Mouse (Mus musculus) thymus, postnatal 14 days (tissue): ENCODE results near the gene Rrnad1.

Experiments
- DNase-seq: peaks from one replicate; pipeline ENCODE4 v3.0.0; 2021

The Rrnad1 gene

DNA sequence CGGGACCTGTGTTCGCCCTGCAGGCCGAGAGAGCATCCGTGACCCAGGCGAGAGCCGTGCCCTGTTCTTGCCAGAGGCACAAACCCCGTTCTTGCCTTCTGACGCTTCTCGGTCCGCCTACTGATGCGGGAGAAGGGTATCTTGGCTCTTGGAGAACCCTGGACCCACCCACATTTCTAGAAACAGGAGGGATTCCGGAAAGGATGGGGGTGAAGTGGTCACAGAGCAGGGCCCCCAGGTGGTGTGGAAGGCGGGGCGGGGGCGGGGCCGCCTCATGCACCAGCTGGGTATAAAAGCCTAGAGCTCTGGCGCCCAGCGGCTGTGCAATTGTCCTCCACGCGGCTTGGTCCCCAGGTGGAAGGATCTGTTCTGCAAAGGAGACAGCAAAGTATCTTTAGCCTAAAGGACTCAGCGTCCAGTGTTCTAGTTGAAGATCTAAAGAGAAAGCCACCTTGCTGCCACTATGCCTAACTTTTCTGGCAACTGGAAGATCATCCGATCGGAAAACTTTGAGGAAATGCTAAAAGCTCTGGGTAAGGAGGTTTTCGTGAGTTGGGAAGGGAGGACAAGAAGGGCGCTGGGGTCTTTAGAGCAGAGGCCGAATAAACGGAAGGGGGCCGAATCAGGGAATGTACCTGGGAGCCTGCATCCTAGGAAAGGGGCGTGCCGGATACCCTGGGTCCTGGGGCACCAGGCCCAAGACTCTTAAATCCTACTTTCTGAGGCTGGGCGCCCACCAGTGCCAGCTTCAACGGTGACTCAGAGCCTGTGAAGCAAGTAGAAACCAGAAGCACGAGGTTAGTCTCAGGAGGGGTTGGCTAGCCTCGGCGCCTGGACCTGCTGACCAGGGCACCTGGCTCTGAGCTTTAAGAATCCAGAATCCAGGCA lies 18.1 kb upstream of the Rrnad1 start, which contains the start of gene Crabp2:
TSS of gene Crabp2 (plus strand) at position 289 of the 888 bp plus-strand sequence.
- no peak for DNase-seq

DNA sequence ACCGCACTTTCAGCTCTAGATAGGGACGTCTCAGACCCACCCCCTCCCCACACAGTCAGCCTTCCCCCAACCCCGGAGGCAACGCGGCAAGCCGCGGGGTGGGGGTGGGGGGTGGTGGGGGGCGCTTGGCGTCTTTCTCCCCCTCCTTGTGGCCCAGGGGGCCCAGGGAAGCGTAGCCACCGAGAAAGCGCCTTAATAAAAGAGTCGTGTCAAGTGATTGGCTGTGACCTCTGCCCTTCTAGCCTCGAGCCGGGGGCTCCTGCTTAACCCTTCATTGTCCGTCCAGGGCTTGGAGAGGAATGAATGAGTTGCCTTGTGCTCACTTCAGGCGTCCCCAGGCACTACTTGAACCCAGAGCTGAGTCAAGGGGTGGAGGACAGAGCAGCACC lies 17.3 kb upstream of the Rrnad1 start:
- no peak for DNase-seq

- no peak for DNase-seq
Observed at GRCm38 (mm10) chr3:87947056-87947810, 16.7 kb upstream of the Rrnad1 start.

GRCm38 (mm10) chr3:87946541-87946860 lies 16.0 kb upstream of the Rrnad1 start:
- no peak for DNase-seq

DNA sequence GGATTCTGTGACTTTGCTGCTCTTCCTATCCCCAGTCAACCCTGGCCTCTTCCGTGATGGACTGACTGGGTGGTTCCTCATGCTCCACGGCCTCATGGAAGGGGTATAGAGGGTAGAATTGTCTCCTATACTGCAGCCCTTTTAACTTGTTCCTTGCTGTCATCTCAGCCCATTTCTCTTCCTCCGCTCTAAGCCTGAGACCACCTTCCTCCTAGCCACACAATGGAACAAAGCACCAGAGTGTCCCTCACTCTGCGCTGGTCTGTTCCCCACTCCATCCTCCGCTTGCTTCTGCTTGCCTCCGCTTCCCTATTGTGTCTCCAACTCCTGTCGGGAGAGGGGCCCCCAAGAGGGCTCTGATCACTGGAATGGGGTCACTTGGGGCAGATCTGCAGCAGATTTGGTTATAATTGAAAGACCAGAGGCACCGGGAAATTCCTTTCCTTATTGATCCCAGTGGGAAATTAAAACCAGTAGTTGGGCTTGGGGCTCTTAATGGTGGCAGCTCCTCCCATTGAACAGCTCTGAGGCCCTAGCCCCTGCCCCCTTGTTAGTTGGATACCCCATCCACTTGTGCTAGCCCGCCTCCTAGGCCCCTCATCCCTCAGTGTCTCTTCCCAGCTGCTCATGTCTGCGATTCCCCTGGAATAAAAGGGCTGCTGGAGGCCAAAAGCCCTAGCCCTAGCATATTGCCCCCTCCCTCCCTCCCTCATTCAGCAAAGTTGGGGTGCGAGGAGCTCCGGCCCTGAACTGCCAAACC lies 15.4 kb upstream of the Rrnad1 start:
- DNase-seq = no peak

DNA sequence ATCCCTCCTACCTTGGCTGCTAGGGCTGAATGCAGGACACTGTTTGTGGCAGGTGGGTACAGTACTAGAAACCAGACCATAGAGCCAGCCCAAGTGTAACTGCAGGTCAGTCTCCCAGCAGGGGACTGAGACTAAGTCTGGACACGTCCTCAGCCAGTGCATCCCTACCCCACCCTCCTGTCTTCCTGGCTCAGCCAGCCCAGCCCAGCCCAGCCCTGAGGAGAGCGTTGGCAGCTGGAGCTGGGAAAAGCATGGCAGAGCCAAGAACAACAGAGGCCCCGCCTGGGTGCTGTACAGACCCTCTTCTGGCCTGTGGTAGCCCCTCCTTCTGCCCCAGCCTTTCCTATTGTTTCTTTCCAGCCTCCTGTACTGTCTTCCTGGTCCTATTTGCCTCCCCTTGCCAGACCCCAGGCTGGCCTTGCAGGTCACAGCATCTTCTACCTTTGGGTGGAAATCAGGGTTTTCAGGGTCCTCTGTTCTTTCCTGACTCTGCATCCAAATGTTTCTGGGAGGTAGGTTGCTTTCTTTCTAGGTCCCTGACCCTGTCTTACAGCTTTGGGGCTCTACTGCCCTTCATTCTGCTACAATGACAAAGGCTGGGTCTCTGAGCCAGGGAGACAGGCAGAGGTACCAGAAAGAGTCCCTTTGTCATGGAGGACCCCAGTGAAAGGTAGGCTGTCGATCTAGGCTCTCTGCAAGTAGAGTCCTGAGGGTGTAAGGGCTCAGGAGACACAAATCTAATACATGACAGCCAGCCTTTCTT lies 14.5 kb upstream of the Rrnad1 start:
- no peak for DNase-seq

DNA sequence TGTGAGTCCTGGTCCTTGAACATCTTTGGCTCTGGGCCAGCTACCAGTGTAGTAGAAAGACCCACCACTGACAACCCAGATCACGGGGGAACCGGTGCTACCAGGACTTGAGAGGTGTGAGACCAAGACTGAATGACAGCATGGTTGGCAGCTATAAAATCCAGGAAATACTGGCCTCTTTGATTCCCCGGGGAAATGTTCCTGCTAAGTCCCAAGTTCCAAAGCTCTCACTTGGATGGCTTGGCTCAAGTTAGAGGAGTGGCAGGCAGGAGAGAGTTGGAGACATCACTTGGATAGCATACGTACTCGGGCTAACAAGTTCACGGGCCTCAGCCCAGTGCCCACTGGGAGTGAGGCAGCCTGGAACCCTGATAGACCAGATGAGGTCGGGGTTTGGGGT lies 13.1 kb upstream of the Rrnad1 start:
- DNase-seq = no peak

DNA sequence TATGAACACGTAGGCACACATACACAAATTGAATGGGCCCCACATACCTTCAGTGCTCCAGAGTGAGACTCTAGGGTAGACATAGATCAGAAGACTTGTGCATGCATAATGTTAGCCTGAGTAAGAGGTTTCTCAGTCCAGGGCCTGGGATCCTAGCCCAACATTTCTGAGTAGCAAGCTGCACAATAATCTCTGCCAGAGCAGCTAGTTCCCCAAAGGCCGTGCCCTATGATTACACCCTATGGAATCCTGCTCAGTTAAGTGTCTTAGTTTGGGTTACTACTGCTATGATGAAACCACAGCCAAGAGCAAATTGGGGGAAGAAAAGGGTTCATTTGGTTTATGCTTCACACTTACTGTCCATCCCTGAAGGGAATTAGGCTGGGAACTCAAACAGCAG lies 12.0 kb upstream of the Rrnad1 start:
- DNase-seq = no peak

GRCm38 (mm10) chr3:87940611-87941010 lies 10.1 kb upstream of the Rrnad1 start:
- no peak for DNase-seq

GRCm38 (mm10) chr3:87935776-87936175 lies 5.3 kb upstream of the Rrnad1 start:
- peak; percentile 70 for DNase-seq

DNA sequence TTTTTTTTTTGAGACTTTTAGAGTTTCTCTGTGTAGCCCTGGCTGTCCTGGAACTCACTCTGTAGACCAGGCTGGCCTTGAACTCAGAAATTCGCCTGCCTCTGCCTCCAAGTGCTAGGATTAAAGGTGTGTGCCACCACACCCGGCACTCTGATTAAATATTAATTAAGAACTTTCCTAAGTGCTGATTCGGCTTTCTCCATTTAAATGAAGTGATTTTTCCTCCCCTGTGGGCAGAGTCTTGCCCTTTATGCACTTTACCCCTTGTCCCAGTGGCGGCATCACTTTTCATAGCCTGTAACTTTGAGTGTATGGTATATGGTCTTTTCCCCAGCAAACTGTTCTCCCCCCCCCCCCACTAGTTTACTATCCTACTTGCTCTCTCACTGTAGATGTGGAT lies 4.7 kb upstream of the Rrnad1 start:
- DNase-seq = no peak

GRCm38 (mm10) chr3:87934501-87934900 lies 4.0 kb upstream of the Rrnad1 start:
- no peak for DNase-seq

- DNase-seq = no peak
Observed at GRCm38 (mm10) chr3:87934026-87934425, 3.5 kb upstream of the Rrnad1 start.

GRCm38 (mm10) chr3:87929341-87930077 lies 1.0 kb downstream of the Rrnad1 start:
- no peak for DNase-seq

- no peak for DNase-seq
Observed at GRCm38 (mm10) chr3:87927452-87927851, 3.1 kb downstream of the Rrnad1 start.

- no peak for DNase-seq
Observed at GRCm38 (mm10) chr3:87924996-87925395, 5.5 kb downstream of the Rrnad1 start.

- no peak for DNase-seq
Observed at GRCm38 (mm10) chr3:87920270-87920943, 10.1 kb downstream of the Rrnad1 start.

DNA sequence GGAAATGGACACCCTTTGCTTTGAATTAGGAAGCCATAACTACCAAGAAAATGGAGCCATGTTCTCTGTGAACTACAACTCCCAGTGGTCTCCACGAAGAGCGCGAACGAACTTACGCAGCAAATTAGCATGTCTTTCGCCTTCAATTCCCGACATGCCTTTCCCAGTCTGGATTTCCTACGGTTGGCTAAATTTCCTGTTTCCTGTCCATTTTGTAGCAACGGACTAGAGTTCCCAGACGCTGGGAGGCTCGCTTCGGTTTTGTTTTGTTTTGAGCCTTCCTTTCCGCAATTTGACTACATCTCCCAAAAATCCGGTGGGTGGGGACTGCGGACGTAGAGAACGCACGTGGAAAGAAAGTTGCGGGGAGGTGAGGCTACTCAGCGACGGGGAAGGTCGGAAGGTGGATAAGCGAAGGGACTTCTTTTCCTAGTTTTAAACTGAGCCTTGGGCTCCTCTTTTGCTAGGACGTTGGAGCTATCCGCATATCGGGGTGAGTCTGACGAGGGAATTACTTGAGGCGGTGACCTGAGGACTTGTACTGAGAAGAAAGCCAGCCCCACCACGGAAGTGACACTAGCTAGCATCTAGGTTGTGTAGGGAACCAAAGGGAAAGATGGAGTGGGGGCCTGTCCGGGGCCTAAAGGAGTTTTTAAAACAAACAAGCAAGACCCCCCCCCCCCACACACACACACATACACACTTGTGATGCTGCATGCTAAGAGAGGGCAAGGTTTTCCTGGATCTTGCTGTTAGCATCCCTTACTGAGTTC lies 11.0 kb downstream of the Rrnad1 start, which contains the start of gene Mrpl24:
TSS of gene Mrpl24 (plus strand) at position 171 of the 773 bp plus-strand sequence.
- peak; percentile 65 for DNase-seq

DNA sequence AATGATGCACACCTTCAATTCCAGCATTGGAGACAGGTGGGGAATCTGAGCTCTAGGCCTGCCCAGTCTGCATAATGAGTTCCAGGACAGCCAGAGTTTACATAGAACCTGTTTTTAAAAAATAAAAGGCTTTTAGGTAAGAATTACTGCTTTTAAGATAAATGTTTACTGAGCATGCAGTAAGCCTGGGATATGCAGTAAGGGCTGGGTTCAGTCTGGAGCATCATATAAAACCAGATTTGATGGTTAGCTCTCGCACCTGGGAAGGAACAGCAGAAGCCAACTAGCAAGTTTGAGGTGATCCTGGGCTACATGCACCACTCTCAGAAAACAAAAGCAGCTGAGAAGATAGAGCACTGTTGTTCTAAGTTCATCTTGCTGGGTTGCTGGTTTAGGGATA lies 12.0 kb downstream of the Rrnad1 start:
- no peak for DNase-seq

GRCm38 (mm10) chr3:87916990-87917389 lies 13.5 kb downstream of the Rrnad1 start:
- DNase-seq = no peak
